Mouse (Mus musculus): Measurements from ENCODE around the gene Cdc20b.

DNA sequence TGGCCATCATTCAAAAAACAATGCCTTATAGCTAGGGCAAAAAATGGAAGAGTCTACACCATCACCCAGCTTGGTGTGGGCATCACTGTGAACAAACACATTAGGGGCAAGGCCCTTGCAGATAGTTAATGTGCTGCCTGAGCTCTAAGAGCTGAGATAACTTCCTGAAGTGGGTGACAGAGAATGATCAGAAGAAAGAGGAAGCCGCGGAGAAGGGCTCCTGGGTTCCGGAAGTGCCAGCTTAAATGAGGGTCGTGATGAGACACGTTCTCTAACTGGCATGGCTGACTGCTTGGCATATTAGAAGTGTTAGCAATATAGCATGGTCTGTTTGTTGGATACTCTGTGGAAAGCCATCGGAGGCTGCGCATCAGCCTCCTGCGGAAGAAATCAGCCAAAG is 19.3 kb downstream of the Cdc20b start:
- TF ChIP-seq POLR2A (IDR thresholded peaks at IDR 0.05; ENCODE audit: control insufficient read depth, extremely low read depth, insufficient read depth, low read length, poor library complexity) (no peak), CTCF (IDR thresholded peaks at IDR 0.05; ENCODE audit: borderline replicate concordance, control insufficient read depth, extremely low read depth, insufficient read depth, low read length, poor library complexity) (no peak)

All from thymus, adult 2 months (tissue).